In the genomic region with DNA sequence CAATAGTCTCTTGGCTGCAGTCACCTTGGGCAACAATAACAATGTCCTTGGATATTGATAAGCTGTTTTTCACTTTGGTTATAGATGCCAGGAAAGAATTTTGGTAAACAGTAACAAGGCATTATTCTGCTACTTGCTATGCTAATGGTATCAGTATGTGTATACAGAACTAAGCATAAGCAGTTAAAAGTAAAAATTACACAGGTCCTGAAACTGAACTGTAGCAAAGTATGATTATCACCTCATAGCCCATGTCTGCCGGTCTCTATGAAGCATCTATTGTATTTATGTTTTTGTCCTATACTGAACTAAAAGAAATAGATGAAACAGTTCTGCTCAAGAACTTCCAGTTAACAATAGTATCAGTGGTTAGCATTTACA, we compare ENCODE assay signal across 24 mouse cellular contexts.
A peak's percentile ranks its signal among the peaks of the same experiment; 100 is the strongest.
DNase-seq lines count a peak whose midpoint lies in the region; ATAC-seq and TF ChIP-seq lines count a peak whose summit lies in the region.
"Had no signal": no experiment of that assay in that cellular context is flagged by ENCODE, and none has a peak within 500 bp of the region (broad histone marks: within the 10 kb centered on the region; RNA-seq: fewer than 3 reads in every experiment).

No protein-coding gene starts in this region.

- intact Hi-C loops in heart, adult 2 months (cut with DNase I), result no loop called here
- intact Hi-C loops in heart, postnatal 10 days (cut with DNase I), result no loop called here

- peak; percentile 13; the same call in 1 of the 2 replicates for ATAC-seq in forebrain, embryonic 11.5 days (replicated peaks; ENCODE audit: low FRiP score)
- no peak; the same call in 1 of the 2 replicates for ATAC-seq in forebrain, embryonic 13.5 days
- peak; percentile 54 for ATAC-seq in hindbrain, embryonic 12.5 days (ENCODE audit: low FRiP score)
- no peak; the same call in 1 of the 2 replicates for ATAC-seq in hindbrain, embryonic 16.5 days
- ATAC-seq in forebrain, embryonic 16.5 days, result no peak
- ATAC-seq in midbrain, embryonic 13.5 days, result peak; percentile 41
- ATAC-seq: activated CD4-positive, CD25-positive, alpha-beta regulatory T cell, adult 4 months; liver, embryonic 12.5 days; liver, postnatal 0 days had no signal

- 47% methylated on average over 1 of the region's 1 CpGs for WGBS in forebrain, embryonic 11.5 days
- 23% methylated on average over 1 of the region's 1 CpGs for WGBS in forebrain, embryonic 13.5 days
- 37% methylated on average over 1 of the region's 1 CpGs for WGBS in hindbrain, embryonic 12.5 days
- 29% methylated on average over 1 of the region's 1 CpGs for WGBS in hindbrain, embryonic 16.5 days
- 17% methylated on average over 1 of the region's 1 CpGs for WGBS in forebrain, embryonic 16.5 days
- WGBS in midbrain, embryonic 13.5 days, result 35% methylated on average over 1 of the region's 1 CpGs
- 84% methylated on average over 1 of the region's 1 CpGs for WGBS in heart, adult 2 months

- H3K27ac ChIP-seq in forebrain, embryonic 11.5 days (ENCODE audit: low read depth, low read length), result no peak overlapping the region
- H3K27ac ChIP-seq in forebrain, embryonic 13.5 days, result no peak overlapping the region
- 0 out of 2 replicates have a peak overlapping the region, but pooled peaks have one; percentile 17 for H3K27ac ChIP-seq in hindbrain, embryonic 12.5 days
- H3K27ac ChIP-seq in hindbrain, embryonic 16.5 days (ENCODE audit: low read depth, low read length), result no peak overlapping the region
- H3K27ac ChIP-seq in forebrain, embryonic 16.5 days (ENCODE audit: low read length), result peak overlapping the region; percentile 33; the same call in 1 of the 2 replicates
- no peak overlapping the region for H3K27ac ChIP-seq in midbrain, embryonic 13.5 days
- H3K27ac ChIP-seq in heart, adult 2 months, result no peak overlapping the region
- H3K27ac ChIP-seq: heart, embryonic 10.5 days; kidney, embryonic 15.5 days; liver, embryonic 12.5 days had no signal

- H3K4me1 ChIP-seq in forebrain, embryonic 11.5 days (replicated peaks; ENCODE audit: control insufficient read depth, insufficient read depth, low read length), result 0 out of 2 replicates have a peak, but pooled peaks cover 2% of the 10 kb centered on the region
- H3K4me1 ChIP-seq in forebrain, embryonic 13.5 days, result peaks cover 22% of the 10 kb centered on the region
- H3K4me1 ChIP-seq in hindbrain, embryonic 12.5 days, result peaks cover 3% of the 10 kb centered on the region; the same call in 1 of the 2 replicates
- no peaks in the 10 kb centered on the region for H3K4me1 ChIP-seq in hindbrain, embryonic 16.5 days (ENCODE audit: control insufficient read depth, insufficient read depth, low read depth, low read length)
- H3K4me1 ChIP-seq in forebrain, embryonic 16.5 days (replicated peaks; ENCODE audit: control insufficient read depth, insufficient read depth, low read length), result 0 out of 2 replicates have a peak, but pooled peaks cover 8% of the 10 kb centered on the region
- peaks cover 23% of the 10 kb centered on the region for H3K4me1 ChIP-seq in midbrain, embryonic 13.5 days (replicated peaks)
- H3K4me1 ChIP-seq in heart, adult 2 months (ENCODE audit: control insufficient read depth, insufficient read depth, low read length), result no peaks in the 10 kb centered on the region
- H3K4me1 ChIP-seq: heart, embryonic 10.5 days; kidney, embryonic 15.5 days; liver, embryonic 12.5 days had no signal

- H3K36me3 ChIP-seq in forebrain, embryonic 11.5 days (ENCODE audit: control insufficient read depth, insufficient read depth, low read length), result no peaks in the 10 kb centered on the region
- no peaks in the 10 kb centered on the region for H3K36me3 ChIP-seq in forebrain, embryonic 13.5 days (ENCODE audit: poor library complexity, severe bottlenecking)
- H3K36me3 ChIP-seq in hindbrain, embryonic 12.5 days, result no peaks in the 10 kb centered on the region
- no peaks in the 10 kb centered on the region for H3K36me3 ChIP-seq in hindbrain, embryonic 16.5 days (ENCODE audit: control insufficient read depth, insufficient read depth, low read length)
- H3K36me3 ChIP-seq in forebrain, embryonic 16.5 days (ENCODE audit: control insufficient read depth, insufficient read depth), result no peaks in the 10 kb centered on the region
- no peaks in the 10 kb centered on the region for H3K36me3 ChIP-seq in midbrain, embryonic 13.5 days
- no peaks in the 10 kb centered on the region for H3K36me3 ChIP-seq in heart, adult 2 months (ENCODE audit: control insufficient read depth, insufficient read depth, low read length)
- H3K36me3 ChIP-seq: heart, embryonic 10.5 days; kidney, embryonic 15.5 days; liver, embryonic 12.5 days had no signal

- no peak for TF ChIP-seq EP300 in heart, adult 2 months (IDR thresholded peaks at IDR 0.05; ENCODE audit: insufficient read depth, low read depth, low read length)

- H3K4me2 ChIP-seq in forebrain, embryonic 11.5 days (ENCODE audit: low read depth, low read length, severe bottlenecking), result no peak overlapping the region
- H3K4me2 ChIP-seq in forebrain, embryonic 13.5 days, result no peak overlapping the region
- no peak overlapping the region for H3K4me2 ChIP-seq in hindbrain, embryonic 12.5 days (replicated peaks)
- no peak overlapping the region for H3K4me2 ChIP-seq in hindbrain, embryonic 16.5 days (ENCODE audit: low read length)
- no peak overlapping the region for H3K4me2 ChIP-seq in forebrain, embryonic 16.5 days (ENCODE audit: low read length)
- H3K4me2 ChIP-seq in midbrain, embryonic 13.5 days (replicated peaks), result no peak overlapping the region
- H3K4me2 ChIP-seq: kidney, embryonic 15.5 days; liver, embryonic 12.5 days had no signal

- no peak for DNase-seq in forebrain, embryonic 11.5 days (ENCODE audit: low spot score)
- DNase-seq in heart, adult 2 months, result no peak
- DNase-seq in heart, postnatal 10 days, result no peak
- DNase-seq: adrenal gland, postnatal 36 days; cerebellum, adult 18-20 months; cerebellum, postnatal 10 days; gastrocnemius, postnatal 14 days; heart, postnatal 4 days; kidney, adult 18-20 months; kidney, postnatal 25 days; left cerebral cortex, postnatal 4 days; liver, postnatal 0 days; thymus, postnatal 4 days had no signal

- no peaks in the 10 kb centered on the region for H3K9me3 ChIP-seq in forebrain, embryonic 11.5 days (ENCODE audit: control insufficient read depth, low read length)
- H3K9me3 ChIP-seq in forebrain, embryonic 13.5 days (replicated peaks), result no peaks in the 10 kb centered on the region
- H3K9me3 ChIP-seq in hindbrain, embryonic 12.5 days (replicated peaks), result no peaks in the 10 kb centered on the region
- no peaks in the 10 kb centered on the region for H3K9me3 ChIP-seq in hindbrain, embryonic 16.5 days (ENCODE audit: control insufficient read depth, low read length)
- no peaks in the 10 kb centered on the region for H3K9me3 ChIP-seq in forebrain, embryonic 16.5 days (ENCODE audit: control insufficient read depth, low read length)
- no peaks in the 10 kb centered on the region for H3K9me3 ChIP-seq in midbrain, embryonic 13.5 days
- H3K9me3 ChIP-seq: heart, embryonic 10.5 days; kidney, embryonic 15.5 days; liver, embryonic 12.5 days had no signal

- no peak for TF ChIP-seq CTCF in heart, adult 2 months (IDR thresholded peaks at IDR 0.05)

- no peak for TF ChIP-seq POLR2A in heart, adult 2 months (IDR thresholded peaks at IDR 0.05; ENCODE audit: insufficient read depth, low read depth, low read length)

- no peak overlapping the region for H3K4me3 ChIP-seq in forebrain, embryonic 11.5 days (ENCODE audit: low read depth, low read length)
- no peak overlapping the region for H3K4me3 ChIP-seq in forebrain, embryonic 13.5 days
- H3K4me3 ChIP-seq in hindbrain, embryonic 12.5 days, result no peak overlapping the region
- no peak overlapping the region for H3K4me3 ChIP-seq in hindbrain, embryonic 16.5 days (ENCODE audit: low read length)
- no peak overlapping the region for H3K4me3 ChIP-seq in forebrain, embryonic 16.5 days (replicated peaks; ENCODE audit: low read length)
- no peak overlapping the region for H3K4me3 ChIP-seq in midbrain, embryonic 13.5 days (replicated peaks)
- no peak overlapping the region for H3K4me3 ChIP-seq in heart, adult 2 months
- H3K4me3 ChIP-seq: erythroblast, embryonic 14.5 days; heart, embryonic 10.5 days; kidney, embryonic 15.5 days; liver, embryonic 12.5 days had no signal

- H3K9ac ChIP-seq in forebrain, embryonic 11.5 days (ENCODE audit: low read length), result no peak overlapping the region
- no peak overlapping the region for H3K9ac ChIP-seq in forebrain, embryonic 13.5 days
- no peak overlapping the region for H3K9ac ChIP-seq in hindbrain, embryonic 12.5 days
- H3K9ac ChIP-seq in hindbrain, embryonic 16.5 days (ENCODE audit: low read depth, low read length), result no peak overlapping the region
- no peak overlapping the region for H3K9ac ChIP-seq in forebrain, embryonic 16.5 days (replicated peaks; ENCODE audit: low read depth, low read length)
- H3K9ac ChIP-seq in midbrain, embryonic 13.5 days (replicated peaks), result no peak overlapping the region
- no peak overlapping the region for H3K9ac ChIP-seq in heart, adult 2 months (ENCODE audit: low read depth, low read length)
- H3K9ac ChIP-seq: kidney, embryonic 15.5 days; liver, embryonic 12.5 days; liver, postnatal 0 days had no signal

- H3K79me2 ChIP-seq in heart, adult 2 months (replicated peaks; ENCODE audit: control insufficient read depth, insufficient read depth, low read length), result no peaks in the 10 kb centered on the region

- peaks cover 32% of the 10 kb centered on the region for H3K27me3 ChIP-seq in forebrain, embryonic 11.5 days (ENCODE audit: control insufficient read depth, insufficient read depth, low read length)
- peaks cover 24% of the 10 kb centered on the region for H3K27me3 ChIP-seq in forebrain, embryonic 13.5 days
- H3K27me3 ChIP-seq in hindbrain, embryonic 12.5 days, result no peaks in the 10 kb centered on the region
- H3K27me3 ChIP-seq in hindbrain, embryonic 16.5 days (replicated peaks; ENCODE audit: control insufficient read depth, insufficient read depth, low read length), result no peaks in the 10 kb centered on the region
- peaks cover 11% of the 10 kb centered on the region for H3K27me3 ChIP-seq in forebrain, embryonic 16.5 days (replicated peaks; ENCODE audit: control insufficient read depth, insufficient read depth, low read length)
- no peaks in the 10 kb centered on the region for H3K27me3 ChIP-seq in midbrain, embryonic 13.5 days
- H3K27me3 ChIP-seq in heart, adult 2 months (ENCODE audit: control insufficient read depth, insufficient read depth, low read length), result no peaks in the 10 kb centered on the region
- H3K27me3 ChIP-seq: CH12.LX; kidney, embryonic 15.5 days; liver, embryonic 12.5 days had no signal

Comparison
In these comparisons a context has a peak if more than half of its experiments do, and no peak if none do; other contexts are left out.
1. ATAC-seq: peak in forebrain, embryonic 11.5 days (single experiment), hindbrain, embryonic 12.5 days (single experiment) and midbrain, embryonic 13.5 days (single experiment); none in forebrain, embryonic 13.5 days (single experiment), hindbrain, embryonic 16.5 days (single experiment) and forebrain, embryonic 16.5 days (single experiment).
2. H3K27ac ChIP-seq: peak in hindbrain, embryonic 12.5 days (single experiment) and forebrain, embryonic 16.5 days (single experiment); none in forebrain, embryonic 11.5 days (single experiment), forebrain, embryonic 13.5 days (single experiment), hindbrain, embryonic 16.5 days (single experiment), midbrain, embryonic 13.5 days (single experiment) and heart, adult 2 months (single experiment).